Mouse (Mus musculus): ENCODE measurements around the gene Olfr808. TPM values are rescaled to one million over a fixed set of nuclear protein-coding genes. Genes with fewer than 3 reads are reported as not detected.

Gene Olfr808
- total RNA-seq (2014; rRNA removed) (not detected in 2 replicates), polyA plus RNA-seq (2015; fragmentation: Nextera tagmentation; extraction: Ambion mirVana) (not detected in 2 replicates)

GRCm38 (mm10) chr10:129765182-129765581, at the start of gene Olfr808:
Gene Olfr808, plus strand, starts transcription at chr10:129765482.
- Histone ChIP-seq H3K4me2 (ENCODE audit: low read depth) (no peak within 1 kb of the TSS), H3K27ac (ENCODE audit: low read depth, low read length) (no peak within 1 kb of the TSS), H3K9ac (no peak within 1 kb of the TSS), H3K4me3 (ENCODE audit: low read depth, low read length) (no peak within 1 kb of the TSS), H3K9me3 (ENCODE audit: low read length) (no peaks in the 10 kb centered on the region), H3K36me3 (ENCODE audit: insufficient read depth) (no peaks in the 10 kb centered on the region), H3K27me3 (ENCODE audit: insufficient read depth, low read length) (no peaks in the 10 kb centered on the region), H3K4me1 (ENCODE audit: insufficient read depth) (no peaks in the 10 kb centered on the region)
- WGBS = 100% methylated on average over 1 of the region's 1 CpGs
- TF ChIP-seq CTCF (IDR thresholded peaks at IDR 0.05; ENCODE audit: low read depth) = no peak
- DNase-seq = no peak
- no peak for ATAC-seq

DNA sequence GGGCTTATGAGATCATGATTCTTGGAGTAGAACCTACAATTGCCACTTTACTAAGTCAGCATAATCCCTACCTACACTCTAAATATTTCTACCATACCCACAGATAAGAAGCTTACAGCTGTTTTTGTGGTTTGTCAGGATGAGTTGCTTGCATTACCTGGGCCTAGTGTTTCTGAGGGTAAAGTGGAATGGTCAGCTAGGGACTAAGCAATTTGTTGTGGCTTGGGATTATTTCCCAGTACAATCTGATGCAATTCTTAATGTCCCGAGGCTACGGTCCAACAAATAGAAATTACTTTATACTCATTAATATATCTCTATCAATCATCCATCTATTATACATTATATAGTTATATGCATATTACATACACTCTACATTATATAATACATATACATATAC, 36.0 kb upstream of the Olfr808 start, which contains the start of gene Olfr805:
TSS of gene Olfr805 (minus strand) at position 101 of the 400 bp plus-strand sequence.
- H3K27me3 ChIP-seq (ENCODE audit: insufficient read depth, low read length) = no peaks in the 10 kb centered on the region
- ATAC-seq = no peak

DNA sequence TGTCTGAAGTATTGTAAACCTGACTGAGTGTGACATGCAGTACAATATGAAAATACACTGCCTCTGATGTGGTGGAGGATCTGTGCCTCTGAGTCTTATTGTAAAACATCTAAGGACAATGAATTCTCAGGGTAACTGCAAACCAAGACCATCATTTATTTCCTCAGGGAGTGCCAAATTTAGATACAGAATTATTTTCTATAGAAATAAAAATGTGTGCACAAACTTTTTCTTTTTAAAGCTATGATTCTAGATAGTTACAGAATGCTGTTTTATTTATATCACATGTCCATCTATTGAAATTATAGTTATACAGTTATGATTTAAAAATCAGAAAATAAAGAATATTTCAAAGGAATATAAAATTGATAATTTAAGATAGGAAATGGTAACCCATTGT, 23.5 kb upstream of the Olfr808 start, which contains the start of gene Olfr806:
TSS of gene Olfr806 (minus strand) at position 101 of the 400 bp plus-strand sequence.
- ATAC-seq = no peak
- no peak for DNase-seq
- no peak for TF ChIP-seq CTCF (IDR thresholded peaks at IDR 0.05; ENCODE audit: low read depth)
- Histone ChIP-seq H3K27ac (ENCODE audit: low read depth, low read length) (no peak within 1 kb of the TSS), H3K4me3 (ENCODE audit: low read depth, low read length) (no peak within 1 kb of the TSS), H3K4me2 (ENCODE audit: low read depth) (no peak within 1 kb of the TSS), H3K36me3 (ENCODE audit: insufficient read depth) (no peaks in the 10 kb centered on the region), H3K4me1 (ENCODE audit: insufficient read depth) (no peaks in the 10 kb centered on the region), H3K27me3 (ENCODE audit: insufficient read depth, low read length) (no peaks in the 10 kb centered on the region), H3K9me3 (ENCODE audit: low read length) (no peaks in the 10 kb centered on the region), H3K9ac (no peak within 1 kb of the TSS)

More for the DNA sequence above, 36.0 kb upstream of the Olfr808 start, which contains the start of gene Olfr805:
- no peak within 1 kb of the TSS for H3K9ac ChIP-seq
- TF ChIP-seq CTCF (IDR thresholded peaks at IDR 0.05; ENCODE audit: low read depth) = no peak
- H3K27ac ChIP-seq (ENCODE audit: low read depth, low read length) = no peak within 1 kb of the TSS
- H3K4me3 ChIP-seq (ENCODE audit: low read depth, low read length) = no peak within 1 kb of the TSS
- WGBS = 99% methylated on average over 2 of the region's 2 CpGs
- H3K36me3 ChIP-seq (ENCODE audit: insufficient read depth) = no peaks in the 10 kb centered on the region
- no peaks in the 10 kb centered on the region for H3K4me1 ChIP-seq (ENCODE audit: insufficient read depth)
- no peaks in the 10 kb centered on the region for H3K9me3 ChIP-seq (ENCODE audit: low read length)
- no peak within 1 kb of the TSS for H3K4me2 ChIP-seq (ENCODE audit: low read depth)
- DNase-seq = no peak

DNA sequence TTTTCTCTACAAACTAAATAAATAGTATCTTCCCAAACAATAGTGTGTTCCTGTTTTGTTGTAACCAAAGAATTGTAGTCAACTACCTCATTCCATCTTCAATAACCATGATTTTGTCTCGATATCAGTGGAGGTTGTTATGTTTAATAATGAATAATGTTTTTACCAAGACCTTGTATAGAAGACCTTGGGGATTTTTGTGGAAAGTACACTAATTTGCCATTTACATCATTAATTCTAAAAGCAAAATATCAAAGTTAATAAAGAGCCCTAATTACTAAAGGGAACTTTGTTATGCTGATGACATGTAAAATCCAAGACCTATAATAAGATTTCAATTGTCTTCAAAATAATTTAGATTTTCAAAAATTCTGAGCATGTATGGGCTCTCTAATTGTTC, 7.6 kb upstream of the Olfr808 start, which contains the start of gene Olfr807:
TSS of gene Olfr807 (minus strand) at position 101 of the 400 bp plus-strand sequence.
- WGBS = 93% methylated on average over 1 of the region's 1 CpGs
- no peaks in the 10 kb centered on the region for H3K4me1 ChIP-seq (ENCODE audit: insufficient read depth)
- H3K9me3 ChIP-seq (ENCODE audit: low read length) = no peaks in the 10 kb centered on the region
- no peak for ATAC-seq
- no peak within 1 kb of the TSS for H3K4me3 ChIP-seq (ENCODE audit: low read depth, low read length)
- H3K36me3 ChIP-seq (ENCODE audit: insufficient read depth) = no peaks in the 10 kb centered on the region
- no peak within 1 kb of the TSS for H3K4me2 ChIP-seq (ENCODE audit: low read depth)
- H3K9ac ChIP-seq = no peak within 1 kb of the TSS
- no peak for TF ChIP-seq CTCF (IDR thresholded peaks at IDR 0.05; ENCODE audit: low read depth)
- no peaks in the 10 kb centered on the region for H3K27me3 ChIP-seq (ENCODE audit: insufficient read depth, low read length)
- H3K27ac ChIP-seq (ENCODE audit: low read depth, low read length) = no peak within 1 kb of the TSS
- no peak for DNase-seq

GRCm38 (mm10) chr10:129774338-129774737, 9.1 kb downstream of the Olfr808 start, which contains the start of gene Olfr809:
Gene Olfr809, plus strand, starts transcription at chr10:129774638.
- no peaks in the 10 kb centered on the region for H3K36me3 ChIP-seq (ENCODE audit: insufficient read depth)
- H3K4me3 ChIP-seq (ENCODE audit: low read depth, low read length) = no peak within 1 kb of the TSS
- H3K4me2 ChIP-seq (ENCODE audit: low read depth) = no peak within 1 kb of the TSS
- no peaks in the 10 kb centered on the region for H3K4me1 ChIP-seq (ENCODE audit: insufficient read depth)
- no peaks in the 10 kb centered on the region for H3K9me3 ChIP-seq (ENCODE audit: low read length)
- no peak within 1 kb of the TSS for H3K27ac ChIP-seq (ENCODE audit: low read depth, low read length)
- DNase-seq (no peak), ATAC-seq (no peak)
- no peak within 1 kb of the TSS for H3K9ac ChIP-seq
- no peaks in the 10 kb centered on the region for H3K27me3 ChIP-seq (ENCODE audit: insufficient read depth, low read length)
- no peak for TF ChIP-seq CTCF (IDR thresholded peaks at IDR 0.05; ENCODE audit: low read depth)

DNA sequence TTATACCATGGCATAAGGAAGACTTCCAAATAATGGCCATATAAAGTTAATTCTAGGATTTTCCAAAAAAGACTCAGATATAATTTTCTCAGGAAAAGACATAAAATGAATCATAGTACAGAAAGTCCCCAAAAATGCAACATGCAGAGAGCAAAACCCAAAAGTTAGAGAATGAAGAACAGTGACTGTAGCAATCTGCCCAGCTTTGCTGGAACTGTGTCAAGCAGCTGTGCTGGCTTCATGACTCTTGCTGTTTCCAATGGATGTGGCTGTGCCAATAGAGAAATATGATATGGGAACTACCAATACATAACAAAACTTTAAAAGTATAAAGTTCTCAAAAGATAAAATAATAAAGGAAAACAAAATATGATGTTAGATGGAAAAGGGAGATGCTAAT, 12.8 kb downstream of the Olfr808 start:
- Histone ChIP-seq H3K4me1 (ENCODE audit: insufficient read depth) (no peaks in the 10 kb centered on the region), H3K9ac (no peak overlapping the region), H3K27me3 (ENCODE audit: insufficient read depth, low read length) (no peaks in the 10 kb centered on the region), H3K36me3 (ENCODE audit: insufficient read depth) (no peaks in the 10 kb centered on the region), H3K27ac (ENCODE audit: low read depth, low read length) (no peak overlapping the region), H3K9me3 (ENCODE audit: low read length) (no peaks in the 10 kb centered on the region), H3K4me2 (ENCODE audit: low read depth) (no peak overlapping the region), H3K4me3 (ENCODE audit: low read depth, low read length) (no peak overlapping the region)
- TF ChIP-seq CTCF (IDR thresholded peaks at IDR 0.05; ENCODE audit: low read depth) = no peak
- ATAC-seq (no peak), DNase-seq (no peak)

DNA sequence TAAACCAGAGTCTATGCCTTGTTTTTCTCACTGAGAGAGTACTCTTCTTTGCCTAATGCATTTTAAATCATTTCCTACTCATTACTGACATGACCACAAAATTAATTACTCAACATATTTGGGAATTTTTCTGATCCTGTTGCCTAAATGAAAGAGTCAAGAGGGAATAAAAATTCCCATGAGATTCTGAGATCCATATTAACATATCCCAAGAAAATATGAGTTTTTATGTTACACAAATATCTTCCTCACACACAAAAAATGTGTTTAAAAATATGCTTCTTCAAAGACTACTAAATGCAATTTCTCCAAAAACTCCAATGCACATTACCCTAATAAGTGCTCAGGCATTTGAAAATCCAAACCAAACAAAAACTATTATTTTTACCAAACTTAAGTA, 29.5 kb downstream of the Olfr808 start, which contains the start of gene Olfr810:
TSS of gene Olfr810 (minus strand) at position 101 of the 400 bp plus-strand sequence.
- TF ChIP-seq CTCF (IDR thresholded peaks at IDR 0.05; ENCODE audit: low read depth) = no peak
- Histone ChIP-seq H3K4me2 (ENCODE audit: low read depth) (no peak within 1 kb of the TSS), H3K4me1 (ENCODE audit: insufficient read depth) (no peaks in the 10 kb centered on the region), H3K9ac (no peak within 1 kb of the TSS), H3K9me3 (ENCODE audit: low read length) (no peaks in the 10 kb centered on the region), H3K27me3 (ENCODE audit: insufficient read depth, low read length) (no peaks in the 10 kb centered on the region), H3K36me3 (ENCODE audit: insufficient read depth) (no peaks in the 10 kb centered on the region), H3K4me3 (ENCODE audit: low read depth, low read length) (no peak within 1 kb of the TSS), H3K27ac (ENCODE audit: low read depth, low read length) (no peak within 1 kb of the TSS)
- ATAC-seq = no peak
- no peak for DNase-seq

Measured in forebrain, postnatal 0 days (tissue).